Mouse (Mus musculus): ENCODE results near the gene Krt88. TPM values are rescaled to one million over a fixed set of nuclear protein-coding genes. Genes with fewer than 3 reads are reported as not detected.
A peak's percentile ranks its signal among the peaks of the same experiment; 100 is the strongest.

Krt88 gene
- polyA plus RNA-seq, 2 experiments from 2014 or later, result not detected

DNA sequence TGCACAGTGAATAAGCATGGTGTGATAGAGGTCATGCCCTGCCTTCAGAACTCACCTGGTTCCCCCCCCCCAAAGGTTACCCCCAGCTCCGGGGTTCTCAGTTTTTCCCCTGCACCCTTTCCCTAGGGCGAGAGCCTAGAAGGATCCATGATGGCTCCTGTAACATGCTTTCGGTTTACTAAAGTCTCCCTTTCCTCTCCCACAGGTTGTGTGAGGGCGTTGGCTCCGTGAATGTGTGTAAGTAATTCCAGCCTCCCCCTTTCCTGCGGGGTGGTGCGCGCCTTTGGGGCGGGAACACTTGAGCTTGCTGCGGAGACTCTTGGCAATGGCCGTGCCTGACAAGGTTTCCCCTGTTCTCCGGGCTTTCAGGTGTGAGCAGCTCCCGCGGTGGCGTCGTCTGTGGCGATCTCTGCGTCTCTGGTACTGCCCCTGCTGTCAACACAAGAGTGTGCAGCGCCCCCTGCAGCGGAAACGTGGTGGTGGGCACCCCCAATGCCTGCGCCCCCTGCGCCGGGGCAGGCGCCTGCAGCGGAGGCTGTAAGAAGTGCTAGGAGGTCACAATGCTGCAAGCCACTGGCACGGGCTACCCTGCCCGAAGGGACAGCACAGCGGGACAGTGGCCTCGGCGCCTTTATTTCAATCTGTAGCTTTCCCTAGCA, 31.6 kb downstream of the Krt88 start:
- ATAC-seq, result no peak

GRCm38 (mm10) chr15:101479666-101480060, 32.1 kb downstream of the Krt88 start:
- ATAC-seq, result no peak

DNA sequence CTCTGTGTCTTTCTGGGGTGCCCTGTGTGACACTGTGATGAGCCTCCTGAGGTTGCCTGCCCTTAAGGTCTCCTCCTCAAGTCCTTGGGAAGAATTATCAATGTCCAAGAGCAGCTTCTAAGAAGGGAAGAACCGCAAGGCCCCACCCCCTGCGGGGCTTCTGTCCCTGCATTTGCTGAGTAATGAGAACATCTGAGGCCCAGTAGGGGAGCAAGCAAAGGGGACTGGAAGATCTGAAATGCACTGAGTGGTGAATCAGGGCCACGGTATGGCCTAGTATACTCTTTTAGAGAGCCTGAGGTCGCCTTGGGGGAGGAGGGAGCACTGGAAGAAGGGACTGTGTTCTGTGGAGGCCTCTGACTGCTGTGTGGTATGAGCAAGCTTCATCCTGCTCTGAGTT, 34.5 kb downstream of the Krt88 start:
- ATAC-seq, result no peak

DNA sequence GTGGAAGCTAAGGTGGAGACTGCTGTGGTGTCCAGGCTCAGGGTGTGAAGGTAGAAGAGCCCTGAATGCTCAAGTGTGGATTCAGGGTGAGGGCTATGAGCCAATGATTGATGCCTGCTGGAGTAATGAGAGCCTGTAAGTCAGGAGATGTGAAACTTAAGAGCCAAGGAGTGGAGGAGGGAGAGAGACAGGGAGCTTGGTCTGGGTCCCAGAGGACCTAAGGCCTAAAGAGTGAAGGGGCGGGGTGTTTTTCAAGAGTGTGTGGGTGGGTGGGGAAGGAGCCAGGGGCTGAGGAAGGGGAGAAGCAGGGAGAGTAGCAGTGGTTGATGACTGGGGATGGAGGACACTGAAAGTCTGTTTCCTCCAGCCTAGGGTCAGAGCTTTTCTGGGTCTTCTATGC, 36.1 kb downstream of the Krt88 start:
- ATAC-seq, result no peak

DNA sequence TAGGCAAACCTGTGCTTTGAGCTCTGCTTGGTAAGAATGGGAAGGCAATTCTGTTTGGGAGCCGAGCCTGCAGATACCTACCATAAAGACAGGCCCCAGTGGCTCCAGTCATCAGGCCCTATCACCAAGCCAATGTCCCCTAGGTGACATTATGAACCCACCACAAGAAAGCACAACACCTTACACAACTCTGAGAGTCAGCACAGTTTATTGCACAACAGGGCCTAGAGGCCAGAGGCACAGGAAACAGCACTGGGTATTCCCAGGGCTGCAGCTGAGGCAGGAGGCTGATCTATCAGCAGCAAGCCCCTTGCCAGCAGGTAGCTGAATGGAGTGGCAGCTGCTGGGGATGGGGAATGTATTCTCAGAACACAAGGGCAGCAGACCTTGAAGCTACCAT, 37.4 kb downstream of the Krt88 start:
- ATAC-seq, result no peak

DNA sequence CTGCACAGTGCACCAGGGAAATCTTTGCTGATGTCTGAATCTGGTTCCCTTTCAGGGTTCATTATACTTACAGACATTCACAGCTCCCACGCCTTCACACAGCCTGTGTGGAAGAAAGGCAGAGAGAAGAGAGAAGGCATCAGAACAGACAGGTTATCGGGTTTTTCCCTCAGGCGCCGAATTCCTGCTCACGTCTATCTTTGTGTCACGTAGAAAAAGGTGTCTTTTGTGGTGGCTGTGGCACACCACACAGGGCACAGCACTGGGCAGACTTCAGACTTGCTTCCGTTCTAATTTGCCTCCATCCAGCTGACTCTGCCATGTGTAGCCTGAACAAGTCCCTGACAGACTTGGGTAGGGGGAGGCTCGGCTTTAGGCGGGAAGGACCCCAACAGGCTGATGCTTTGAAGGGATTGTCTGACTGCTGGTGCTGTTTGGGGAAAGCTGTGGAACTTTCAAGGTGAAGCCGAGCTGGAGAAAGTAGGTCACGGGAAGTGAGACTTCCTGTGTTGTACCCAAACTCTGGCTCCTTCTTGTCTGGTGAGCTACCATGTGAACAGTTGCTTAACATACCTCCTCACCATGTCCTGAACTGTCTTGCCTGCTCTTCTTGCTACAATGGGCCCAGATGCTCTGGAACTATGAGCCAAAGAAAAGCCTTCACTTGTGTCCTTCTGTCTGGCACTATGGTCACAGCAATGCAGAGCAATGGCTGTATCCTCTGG, 38.5 kb downstream of the Krt88 start:
- peak; percentile 68 for ATAC-seq

DNA sequence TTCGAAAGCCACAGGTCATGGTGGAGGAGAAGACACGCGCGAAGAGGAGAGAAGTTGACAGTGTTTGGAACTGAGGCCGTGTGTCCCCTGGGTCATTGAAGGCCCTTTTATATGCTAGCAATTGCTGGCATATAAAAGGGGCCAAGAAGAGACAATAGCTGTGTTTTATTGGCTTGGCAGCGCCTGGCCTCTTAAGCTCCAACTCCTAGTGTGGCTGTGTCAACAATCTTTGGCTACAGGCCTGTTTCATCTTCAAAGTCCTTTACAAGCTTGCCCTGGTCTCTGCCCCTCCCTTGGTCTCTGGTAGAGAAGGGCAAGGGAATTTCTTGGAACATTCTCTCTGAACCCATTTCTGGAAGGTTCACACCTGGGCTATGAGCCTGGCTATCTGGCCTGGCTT, 43.9 kb downstream of the Krt88 start, which contains the start of gene Krt83:
Gene Krt83, minus strand, starts transcription at position 82 of the 400 bp plus-strand sequence.
- no peak for ATAC-seq

DNA sequence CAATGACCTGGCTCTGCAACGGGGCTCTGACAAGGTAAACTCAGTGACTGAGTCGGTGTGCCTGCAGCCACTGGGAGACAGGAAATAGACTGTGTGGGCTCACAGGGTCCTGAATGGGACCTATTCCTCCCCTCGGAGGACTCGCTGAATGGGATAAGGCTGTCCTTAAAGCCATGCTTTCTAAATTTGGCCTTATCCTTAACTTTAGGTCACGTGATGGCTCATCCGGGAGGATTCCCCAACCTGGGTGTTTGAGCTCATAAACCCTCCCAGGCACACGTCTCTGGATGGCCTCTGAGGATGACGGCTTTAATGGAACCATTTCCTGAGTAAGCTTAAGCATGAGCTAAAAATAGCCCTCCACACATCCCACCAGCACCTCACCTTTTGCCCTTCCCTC, 45.2 kb downstream of the Krt88 start:
- no peak for ATAC-seq

DNA sequence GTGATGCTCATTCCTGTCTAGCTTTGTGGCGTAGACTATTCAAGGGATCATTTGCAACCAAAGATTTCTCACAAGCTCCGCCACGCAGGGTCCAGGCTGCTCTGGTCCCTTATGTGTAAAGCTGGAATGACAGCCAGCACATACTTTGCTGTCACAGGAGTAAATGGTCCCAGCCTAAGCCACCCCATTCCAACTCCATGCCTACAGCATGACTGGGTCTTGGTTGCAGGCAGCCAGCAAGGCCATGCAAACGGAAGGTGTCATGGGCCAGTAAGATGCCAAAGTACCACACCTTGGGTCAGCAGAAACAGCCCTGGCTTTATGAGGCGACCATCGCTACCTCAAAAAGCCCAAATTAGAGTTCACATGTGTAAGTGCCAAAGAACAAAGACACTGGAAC, 46.2 kb downstream of the Krt88 start:
- ATAC-seq, result no peak

DNA sequence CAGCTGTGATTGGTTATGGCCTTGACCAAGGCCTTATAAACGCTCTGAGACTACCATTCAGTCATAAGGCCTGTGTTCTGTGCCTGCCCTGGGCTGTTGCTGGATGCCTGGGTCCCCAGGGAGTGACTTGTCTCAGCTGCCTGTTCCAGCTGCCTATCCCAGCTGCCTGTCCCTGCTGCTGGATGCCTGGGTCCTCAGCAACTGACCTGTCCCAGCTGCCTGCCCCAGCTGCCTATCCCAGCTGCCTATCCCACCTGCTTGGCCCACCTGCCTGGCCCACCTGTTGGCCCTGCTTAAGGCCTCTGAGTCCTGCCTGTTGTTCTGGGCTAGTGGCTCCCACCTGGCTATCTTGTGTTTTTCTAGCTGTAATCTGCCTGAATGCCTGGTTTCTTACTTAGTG, 46.7 kb downstream of the Krt88 start:
- ATAC-seq, result no peak

DNA sequence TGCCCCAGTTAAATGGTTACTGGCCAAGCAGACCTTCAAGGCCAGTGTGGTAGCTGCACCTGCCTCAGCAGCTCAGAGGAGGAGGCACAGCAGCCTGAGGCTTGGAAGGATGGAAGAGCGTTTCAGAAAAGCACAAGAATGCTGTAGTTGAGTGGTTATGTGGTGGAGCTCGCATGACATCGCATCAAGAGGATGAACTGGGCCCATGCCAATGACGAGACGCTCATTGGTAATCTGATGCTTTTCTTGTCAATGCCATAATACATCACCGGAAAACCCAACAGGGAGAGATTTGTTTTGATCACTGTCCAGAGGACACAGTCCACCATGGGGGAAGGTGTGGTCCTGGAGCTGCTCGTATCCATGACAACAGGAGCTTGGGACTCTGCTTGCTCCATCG, 47.7 kb downstream of the Krt88 start:
- ATAC-seq, result no peak

DNA sequence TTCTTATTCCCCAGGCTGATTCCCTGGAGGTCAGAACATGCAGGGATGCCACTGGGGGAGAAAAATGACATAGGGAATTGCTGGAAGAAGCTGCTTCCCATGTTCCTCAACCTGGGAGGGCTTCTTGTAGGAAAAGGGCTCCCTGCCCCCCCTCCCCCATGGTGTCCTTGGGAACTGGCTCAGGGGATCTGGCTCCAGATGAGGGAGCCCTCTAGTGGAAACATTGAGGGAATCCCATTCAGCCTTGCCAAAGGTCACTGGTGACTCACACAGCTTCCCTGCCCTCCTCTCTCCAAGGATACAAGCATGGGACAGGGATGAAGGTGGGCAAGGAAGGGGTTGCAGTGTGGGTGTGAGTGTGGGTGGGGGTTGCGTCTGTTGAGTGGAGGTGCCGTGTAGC, 49.6 kb downstream of the Krt88 start:
- ATAC-seq, result no peak

Other genes starting within 250 kb of the Krt88 start
- not detected for gene Grasp, start 223.6 kb upstream of the Krt88 start, polyA plus RNA-seq (2017; shearing (Covaris generic))
- gene Nr4a1, start 193.5 kb upstream of the Krt88 start, polyA plus RNA-seq (2017; shearing (Covaris generic)), result 10 to 100 TPM; 37.5 to 92.8 TPM
- 10 to 100 TPM; 42.8 to 43.6 TPM for gene Atg101, start 163.5 kb upstream of the Krt88 start, polyA plus RNA-seq (2017; shearing (Covaris generic))
- gene 6030408B16Rik, start 154.5 kb upstream of the Krt88 start, polyA plus RNA-seq (2017; shearing (Covaris generic)), result under 1 TPM in 1 of 2 experiments, not detected in 1; 0.38 TPM
- not detected for gene Krt80, start 77.6 kb upstream of the Krt88 start, polyA plus RNA-seq (2017; shearing (Covaris generic))
- gene Krt7, start 36.7 kb upstream of the Krt88 start, polyA plus RNA-seq (2017; shearing (Covaris generic)), result not detected
- 1 to 10 TPM in 1 of 2 experiments, under 1 TPM in 1; 0.50 to 1.4 TPM for gene Krt87, start 8.9 kb upstream of the Krt88 start, polyA plus RNA-seq (2017; shearing (Covaris generic))
- not detected for gene Krt81, start 16.0 kb downstream of the Krt88 start, polyA plus RNA-seq (2017; shearing (Covaris generic))
- gene Krt86, start 25.7 kb downstream of the Krt88 start, polyA plus RNA-seq (2017; shearing (Covaris generic)), result not detected
- gene Krt83, start 43.8 kb downstream of the Krt88 start, polyA plus RNA-seq (2017; shearing (Covaris generic)), result 1 to 10 TPM; 5.8 to 6.6 TPM
- gene Gm49425, start 69.5 kb downstream of the Krt88 start, polyA plus RNA-seq (2017; shearing (Covaris generic)), result not detected
- gene Krt84, start 85.1 kb downstream of the Krt88 start, polyA plus RNA-seq (2017; shearing (Covaris generic)), result not detected
- gene Krt82, start 102.9 kb downstream of the Krt88 start, polyA plus RNA-seq (2017; shearing (Covaris generic)), result not detected
- not detected for gene Krt90, start 115.2 kb downstream of the Krt88 start, polyA plus RNA-seq (2017; shearing (Covaris generic))
- under 1 TPM in 1 of 2 experiments, not detected in 1; 0.17 TPM for gene Krt75, start 126.2 kb downstream of the Krt88 start, polyA plus RNA-seq (2017; shearing (Covaris generic))
- gene Gm5414, start 180.4 kb downstream of the Krt88 start, polyA plus RNA-seq (2017; shearing (Covaris generic)), result not detected
- gene Gm5478, start 199.6 kb downstream of the Krt88 start, polyA plus RNA-seq (2017; shearing (Covaris generic)), result not detected
- under 1 TPM in 1 of 2 experiments, not detected in 1; 0.24 TPM for gene Krt6b, start 232.5 kb downstream of the Krt88 start, polyA plus RNA-seq (2017; shearing (Covaris generic))
- gene Krt6a, start 246.6 kb downstream of the Krt88 start, polyA plus RNA-seq (2017; shearing (Covaris generic)), result not detected

All from activated CD4-positive, CD25-positive, alpha-beta regulatory T cell, adult 4 months (primary cell).